Mouse (Mus musculus) hindbrain, embryonic 13.5 days (tissue): ENCODE results near the gene Usp31. TPM values are rescaled to one million over a fixed set of nuclear protein-coding genes. Genes with fewer than 3 reads are reported as not detected.

ENCODE experiments used
- ATAC-seq: fragments of 200-750 bp; cut with Nextera tagmentation; 2 replicates; pipeline ENCODE4 v1.8.0; 2017; ENCODE audit warnings: moderate TSS enrichment; ENCODE audit not compliant: low FRiP score
- H3K27ac ChIP-seq: fragments of 300-500 bp; sonication (generic); 2 replicates; pipeline ENCODE4 v1.5.1; 2015; ENCODE audit warnings: inconsistent platforms, mild to moderate bottlenecking, moderate library complexity
- H3K27me3 ChIP-seq: fragments of 300-500 bp; sonication (generic); 2 replicates; pipeline ENCODE4 v1.6.1; 2015; ENCODE audit warnings: mild to moderate bottlenecking, inconsistent platforms
- H3K36me3 ChIP-seq: fragments of 300-500 bp; sonication (generic); 2 replicates; pipeline ENCODE4 v1.6.1; 2015; ENCODE audit warnings: mild to moderate bottlenecking, inconsistent platforms
- H3K4me1 ChIP-seq: fragments of 300-500 bp; sonication (generic); replicated peaks from 2 replicates; pipeline ENCODE4 v1.6.1; 2015; ENCODE audit warnings: inconsistent platforms
- H3K4me2 ChIP-seq: fragments of 300-500 bp; sonication (generic); 2 replicates; pipeline ENCODE4 v1.6.1; 2015; ENCODE audit warnings: inconsistent platforms, mild to moderate bottlenecking, moderate library complexity
- H3K4me3 ChIP-seq: fragments of 300-500 bp; sonication (generic); 2 replicates; pipeline ENCODE4 v1.5.1; 2015; ENCODE audit warnings: mild to moderate bottlenecking, inconsistent platforms
- H3K9ac ChIP-seq: fragments of 300-500 bp; sonication (generic); 2 replicates; pipeline ENCODE4 v1.6.1; 2015; ENCODE audit warnings: mild to moderate bottlenecking, inconsistent platforms
- H3K9me3 ChIP-seq: fragments of 300-500 bp; sonication (generic); 2 replicates; pipeline ENCODE4 v1.6.1; 2016; ENCODE audit warnings: inconsistent platforms
- WGBS: fragments of 180-500 bp; shearing (Covaris S2); methylation state at CpG from one replicate; pipeline ENCODE4 v1.1.7; 2015; 5-methylcytosine and 5-hydroxymethylcytosine counted together
- polyA plus RNA-seq: library from polyadenylated mRNA; unstranded; fragments of >200 nt; fragmentation: Nextera tagmentation; extraction: Ambion mirVana; gene quantifications from 2 replicates; pipeline ENCODE4 v1.2.1, GENCODE M21; 2015

Gene Usp31
- polyA plus RNA-seq, 1 experiment from 2014 or later: 3.2 TPM

DNA sequence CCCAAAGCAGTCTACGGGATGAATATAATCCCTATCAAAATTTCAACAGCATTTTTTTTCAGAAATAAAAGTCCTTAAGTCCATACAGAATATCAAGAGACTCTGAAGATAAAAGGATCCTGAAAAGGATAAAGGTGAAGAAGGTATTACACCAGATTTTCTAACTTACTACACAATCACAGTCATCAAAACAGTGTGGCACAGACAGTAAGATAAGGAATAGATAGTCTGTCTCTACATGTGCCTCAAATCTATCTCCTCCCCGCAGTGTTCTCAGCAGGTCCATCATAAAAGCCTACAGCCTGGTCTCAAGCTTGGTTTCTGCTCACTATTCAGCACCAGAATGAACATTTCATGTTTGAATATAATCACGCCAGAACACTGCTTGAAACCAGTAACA, 6.6 kb downstream of the Usp31 start:
- Histone ChIP-seq H3K36me3 (no peaks in the 10 kb centered on the region; the same call in 1 of the 2 replicates), H3K4me3 (no peak overlapping the region), H3K27ac (no peak overlapping the region), H3K9me3 (no peaks in the 10 kb centered on the region), H3K4me1 (peaks cover 43% of the 10 kb centered on the region), H3K27me3 (no peaks in the 10 kb centered on the region), H3K4me2 (no peak overlapping the region), H3K9ac (no peak overlapping the region)
- ATAC-seq: no peak
- 92% methylated on average over 3 of the region's 3 CpGs for WGBS

DNA sequence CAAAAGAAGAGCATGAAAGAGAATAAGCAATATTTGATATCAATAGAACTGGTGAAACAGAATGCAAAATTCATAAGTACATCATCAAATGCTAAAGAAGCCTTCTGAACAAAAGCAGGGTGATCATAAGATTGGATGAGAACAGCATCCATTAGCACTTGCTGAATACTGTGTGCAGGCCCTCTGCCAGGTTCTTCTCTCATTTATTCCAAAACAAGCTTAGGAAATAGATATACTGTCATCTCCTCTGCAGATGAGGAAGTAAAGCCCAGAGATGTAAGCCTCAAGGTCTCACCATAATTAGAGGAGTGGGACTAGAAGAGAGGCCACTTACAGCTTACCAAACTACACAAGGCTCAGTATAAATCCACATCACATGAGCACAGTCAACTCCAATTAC, 7.8 kb downstream of the Usp31 start:
- Histone ChIP-seq H3K4me1 (peaks cover 30% of the 10 kb centered on the region), H3K9ac (no peak overlapping the region), H3K36me3 (no peaks in the 10 kb centered on the region; the same call in 1 of the 2 replicates), H3K4me3 (no peak overlapping the region), H3K4me2 (no peak overlapping the region), H3K27ac (no peak overlapping the region), H3K27me3 (no peaks in the 10 kb centered on the region), H3K9me3 (no peaks in the 10 kb centered on the region)
- ATAC-seq: no peak

- Histone ChIP-seq H3K27me3 (no peaks in the 10 kb centered on the region), H3K36me3 (no peaks in the 10 kb centered on the region; the same call in 1 of the 2 replicates), H3K4me2 (no peak overlapping the region), H3K9ac (no peak overlapping the region), H3K4me1 (peaks cover 15% of the 10 kb centered on the region; the same call in 1 of the 2 replicates), H3K9me3 (no peaks in the 10 kb centered on the region), H3K27ac (no peak overlapping the region), H3K4me3 (no peak overlapping the region)
- 39% methylated on average over 1 of the region's 1 CpGs for WGBS
- ATAC-seq: no peak
Observed at GRCm38 (mm10) chr7:121697574-121697973, 9.5 kb downstream of the Usp31 start.

DNA sequence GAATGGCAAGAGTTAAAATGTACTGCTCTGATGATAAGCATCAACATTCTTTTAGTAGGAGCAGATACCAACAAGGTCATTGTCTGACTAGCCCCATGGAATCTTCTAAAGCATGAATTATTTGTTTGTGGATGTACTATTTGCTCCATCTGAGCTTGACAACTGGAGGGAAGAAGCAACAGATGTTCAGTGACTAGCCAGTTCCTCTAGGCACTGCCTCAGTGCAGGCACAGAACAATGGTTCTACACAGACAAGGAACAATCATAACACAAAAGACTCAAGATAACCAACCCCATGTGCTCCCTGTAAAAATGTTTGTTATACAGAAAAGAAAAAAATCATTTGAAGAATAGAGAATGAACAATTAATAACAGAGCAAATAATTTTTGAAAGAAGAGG, 9.9 kb downstream of the Usp31 start:
- H3K4me3 ChIP-seq: no peak overlapping the region
- ATAC-seq: no peak

DNA sequence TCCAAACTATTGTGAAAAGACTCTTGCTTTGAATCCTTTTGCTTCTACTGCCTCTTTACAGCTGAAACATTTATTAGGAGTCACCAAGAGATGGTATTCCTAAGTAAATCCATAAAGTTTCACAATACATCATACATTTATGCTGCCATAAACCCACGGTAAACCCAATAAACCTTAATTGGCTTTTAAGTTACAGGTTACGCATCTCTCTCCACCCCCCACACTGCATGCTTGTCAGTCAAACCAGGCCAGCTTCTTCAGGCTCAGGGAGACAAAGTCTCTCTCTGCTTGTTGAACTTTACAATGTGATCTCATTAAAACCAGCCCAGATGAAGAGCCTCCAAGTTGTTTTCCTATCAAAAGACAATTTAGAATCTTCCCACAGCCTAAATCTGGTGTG, 15.2 kb downstream of the Usp31 start:
- no peak overlapping the region for H3K4me3 ChIP-seq
- no peaks in the 10 kb centered on the region for H3K27me3 ChIP-seq
- H3K27ac ChIP-seq: no peak overlapping the region
- H3K36me3 ChIP-seq: no peaks in the 10 kb centered on the region
- 0 out of 2 replicates have a peak, but pooled peaks cover 5% of the 10 kb centered on the region for H3K4me1 ChIP-seq
- WGBS: 73% methylated on average over 2 of the region's 2 CpGs
- no peak for ATAC-seq
- H3K4me2 ChIP-seq: no peak overlapping the region
- no peak overlapping the region for H3K9ac ChIP-seq
- no peaks in the 10 kb centered on the region for H3K9me3 ChIP-seq

More for the DNA sequence above, 9.9 kb downstream of the Usp31 start:
- no peaks in the 10 kb centered on the region; the same call in 1 of the 2 replicates for H3K36me3 ChIP-seq
- H3K9ac ChIP-seq: no peak overlapping the region
- H3K27ac ChIP-seq: no peak overlapping the region
- no peaks in the 10 kb centered on the region for H3K27me3 ChIP-seq
- H3K9me3 ChIP-seq: no peaks in the 10 kb centered on the region
- no peak overlapping the region for H3K4me2 ChIP-seq
- H3K4me1 ChIP-seq: 0 out of 2 replicates have a peak, but pooled peaks cover 13% of the 10 kb centered on the region

- ATAC-seq: no peak
- no peaks in the 10 kb centered on the region for H3K36me3 ChIP-seq
- 0 out of 2 replicates have a peak, but pooled peaks cover 5% of the 10 kb centered on the region for H3K4me1 ChIP-seq
Observed at GRCm38 (mm10) chr7:121689338-121689737, 17.7 kb downstream of the Usp31 start.

DNA sequence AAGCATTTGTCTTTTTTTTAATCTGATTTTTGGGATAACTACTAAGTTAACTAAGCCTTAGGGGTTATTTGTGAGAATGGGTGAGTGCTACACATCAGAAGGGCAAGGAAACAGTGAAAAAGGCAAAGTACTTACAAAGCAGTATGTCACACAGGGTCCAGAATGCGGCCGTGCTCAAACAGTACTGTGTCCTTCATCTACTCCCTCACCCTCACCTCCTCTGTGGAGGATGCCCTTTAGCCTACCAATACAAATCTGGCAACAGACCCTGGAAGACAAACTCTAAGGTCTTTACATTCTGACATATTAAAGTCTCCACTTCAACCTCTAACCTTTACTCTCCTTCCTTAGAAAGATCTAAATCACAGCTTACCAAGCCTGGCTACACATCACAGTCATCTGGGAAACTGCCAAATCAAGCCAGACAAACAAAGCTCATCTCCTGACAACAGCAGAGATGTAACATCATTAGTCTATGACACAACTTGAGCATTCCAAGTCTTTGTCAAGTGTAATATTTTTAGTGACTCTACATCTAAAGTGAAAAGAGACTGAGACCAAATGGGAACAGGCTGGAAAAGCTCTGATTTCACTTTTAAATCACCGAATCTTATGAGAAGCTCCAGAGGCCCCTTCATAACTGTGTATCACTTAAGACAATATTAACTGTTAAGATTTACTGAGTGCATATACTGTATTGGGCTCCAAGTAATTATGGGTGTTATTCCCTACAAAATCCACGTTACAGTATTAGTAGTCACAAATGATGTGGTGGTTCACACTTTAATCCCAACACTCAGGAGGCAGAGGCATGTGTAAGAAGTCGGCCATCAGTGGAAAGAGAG, 21.7 kb downstream of the Usp31 start:
- Histone ChIP-seq H3K9me3 (no peaks in the 10 kb centered on the region), H3K4me3 (no peak overlapping the region), H3K4me1 (no peaks in the 10 kb centered on the region), H3K4me2 (no peak overlapping the region), H3K27me3 (no peaks in the 10 kb centered on the region), H3K9ac (no peak overlapping the region), H3K27ac (no peak overlapping the region), H3K36me3 (no peaks in the 10 kb centered on the region)
- no peak for ATAC-seq
- WGBS: 95% methylated on average over 5 of the region's 5 CpGs

More at GRCm38 (mm10) chr7:121689338-121689737, 17.7 kb downstream of the Usp31 start:
- Histone ChIP-seq H3K9ac (no peak overlapping the region), H3K9me3 (no peaks in the 10 kb centered on the region), H3K4me3 (no peak overlapping the region), H3K4me2 (no peak overlapping the region), H3K27me3 (no peaks in the 10 kb centered on the region), H3K27ac (no peak overlapping the region)

- no peak overlapping the region for H3K4me2 ChIP-seq
- no peak overlapping the region for H3K9ac ChIP-seq
- H3K36me3 ChIP-seq: 0 out of 2 replicates have a peak, but pooled peaks cover 4% of the 10 kb centered on the region
- H3K9me3 ChIP-seq: no peaks in the 10 kb centered on the region
- H3K27me3 ChIP-seq: no peaks in the 10 kb centered on the region
- H3K27ac ChIP-seq: no peak overlapping the region
- peaks cover 9% of the 10 kb centered on the region for H3K4me1 ChIP-seq
- ATAC-seq: no peak
- no peak overlapping the region for H3K4me3 ChIP-seq
Observed at GRCm38 (mm10) chr7:121681191-121681590, 25.9 kb downstream of the Usp31 start.

DNA sequence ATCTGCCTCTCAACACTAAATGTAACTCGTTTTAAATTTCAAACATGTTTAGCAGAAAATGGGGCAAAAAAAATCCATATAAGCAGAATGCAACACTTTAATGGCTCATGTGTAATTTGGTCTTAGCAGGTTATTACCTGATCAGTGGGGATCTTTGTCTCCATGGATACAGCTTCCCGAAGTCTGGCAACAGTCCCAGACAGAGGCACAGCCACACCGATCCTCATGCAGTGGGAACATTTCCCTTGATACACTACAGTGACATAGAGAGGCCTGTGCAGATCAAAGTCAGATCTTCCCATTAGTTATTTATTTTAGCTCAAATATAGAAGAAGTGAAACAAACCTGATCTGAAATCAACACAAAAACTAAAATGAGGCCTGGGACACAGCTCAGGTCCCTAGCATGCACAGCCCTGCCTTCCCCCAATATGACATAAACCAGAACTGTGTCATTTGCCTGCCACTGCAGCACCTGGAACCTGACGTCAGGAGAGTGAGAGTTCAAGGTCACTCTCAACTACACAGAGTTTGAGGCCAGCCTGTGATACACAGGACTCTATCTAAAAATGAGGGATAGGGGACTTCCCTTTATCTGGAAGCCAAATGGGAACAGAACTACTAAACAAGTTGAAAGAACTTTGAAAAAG, 29.8 kb downstream of the Usp31 start:
- no peaks in the 10 kb centered on the region for H3K27me3 ChIP-seq
- no peak overlapping the region for H3K27ac ChIP-seq
- no peak overlapping the region for H3K4me2 ChIP-seq
- no peak for ATAC-seq
- no peaks in the 10 kb centered on the region for H3K9me3 ChIP-seq
- H3K9ac ChIP-seq: no peak overlapping the region
- 60% methylated on average over 4 of the region's 4 CpGs for WGBS
- H3K36me3 ChIP-seq: peaks cover 13% of the 10 kb centered on the region
- no peak overlapping the region for H3K4me3 ChIP-seq
- peaks cover 9% of the 10 kb centered on the region for H3K4me1 ChIP-seq

DNA sequence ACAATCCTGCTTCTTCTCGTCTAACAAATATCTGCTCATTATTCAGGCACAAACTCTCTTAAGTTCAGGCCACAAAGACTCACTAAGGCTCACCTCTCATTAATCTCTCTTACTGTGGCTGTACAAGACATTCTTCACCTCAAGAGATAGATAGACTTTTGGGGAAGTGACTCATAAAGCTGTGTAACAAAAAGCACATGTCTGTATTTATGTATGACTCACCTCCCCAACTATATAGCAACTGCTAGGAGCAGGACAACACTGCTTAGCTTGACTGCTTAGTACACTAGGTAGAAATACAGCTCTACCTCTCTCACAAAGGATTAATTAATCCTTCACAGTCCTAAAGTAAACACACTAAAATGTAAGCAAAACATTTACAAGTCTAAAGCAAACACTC, 46.3 kb downstream of the Usp31 start:
- WGBS: 81% methylated on average over 1 of the region's 1 CpGs
- no peak for ATAC-seq
- H3K36me3 ChIP-seq: peaks cover 75% of the 10 kb centered on the region
- H3K27ac ChIP-seq: no peak overlapping the region
- no peaks in the 10 kb centered on the region for H3K27me3 ChIP-seq
- H3K9ac ChIP-seq: no peak overlapping the region
- H3K4me2 ChIP-seq: no peak overlapping the region
- no peaks in the 10 kb centered on the region for H3K4me1 ChIP-seq
- no peak overlapping the region for H3K4me3 ChIP-seq
- H3K9me3 ChIP-seq: no peaks in the 10 kb centered on the region

DNA sequence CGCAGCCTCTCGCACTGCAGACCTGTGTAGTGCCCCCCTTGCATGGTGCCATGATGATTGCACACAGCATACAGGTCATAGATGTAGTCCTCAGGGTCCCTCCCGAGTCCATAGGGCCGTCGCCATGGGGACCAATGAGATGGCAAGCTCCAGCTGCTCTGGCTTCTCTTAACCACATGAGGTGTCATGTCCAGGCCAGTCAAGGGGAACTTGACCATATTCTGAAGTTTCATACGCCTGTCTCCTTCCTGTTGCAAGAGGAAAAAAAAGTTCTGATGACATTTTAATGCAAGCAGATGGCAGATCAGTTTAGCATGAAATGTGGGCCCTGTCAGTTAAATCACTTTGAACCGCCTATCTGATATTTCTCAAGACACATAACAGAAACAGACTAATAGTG, 48.2 kb downstream of the Usp31 start:
- H3K9ac ChIP-seq: no peak overlapping the region
- no peaks in the 10 kb centered on the region for H3K4me1 ChIP-seq
- H3K4me3 ChIP-seq: no peak overlapping the region
- 87% methylated on average over 7 of the region's 7 CpGs for WGBS
- no peaks in the 10 kb centered on the region for H3K27me3 ChIP-seq
- H3K9me3 ChIP-seq: no peaks in the 10 kb centered on the region
- no peak overlapping the region for H3K27ac ChIP-seq
- peaks cover 76% of the 10 kb centered on the region for H3K36me3 ChIP-seq
- H3K4me2 ChIP-seq: no peak overlapping the region
- ATAC-seq: no peak

- H3K4me2 ChIP-seq: no peak overlapping the region
- H3K27me3 ChIP-seq: no peaks in the 10 kb centered on the region
- 93% methylated on average over 2 of the region's 2 CpGs for WGBS
- H3K9ac ChIP-seq: no peak overlapping the region
- H3K27ac ChIP-seq: no peak overlapping the region
- H3K4me3 ChIP-seq: no peak overlapping the region
- no peak for ATAC-seq
- H3K4me1 ChIP-seq: no peaks in the 10 kb centered on the region
- peaks cover 66% of the 10 kb centered on the region for H3K36me3 ChIP-seq
- H3K9me3 ChIP-seq: no peaks in the 10 kb centered on the region
Observed at GRCm38 (mm10) chr7:121654675-121655074, 52.4 kb downstream of the Usp31 start.

DNA sequence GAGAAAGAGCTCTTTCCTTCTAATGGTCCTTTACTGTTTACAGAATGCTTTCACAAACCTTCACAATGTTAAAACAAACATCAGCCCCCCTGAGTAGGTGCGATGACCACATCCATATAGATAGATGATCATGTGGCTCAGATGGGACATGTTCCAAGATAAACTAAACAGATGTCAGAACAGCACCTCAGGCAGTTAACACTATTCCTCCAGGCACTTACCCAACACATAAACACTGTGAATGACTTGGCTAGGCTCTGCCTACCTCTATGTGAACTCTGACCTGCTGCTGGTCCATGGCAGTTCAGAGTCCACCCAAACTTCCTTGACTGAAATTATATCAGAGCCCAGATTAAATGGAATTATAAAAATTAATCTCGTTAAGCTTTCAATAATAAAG, 54.4 kb downstream of the Usp31 start:
- Histone ChIP-seq H3K9ac (no peak overlapping the region), H3K4me2 (no peak overlapping the region), H3K36me3 (peaks cover 70% of the 10 kb centered on the region), H3K27ac (no peak overlapping the region), H3K4me3 (no peak overlapping the region), H3K27me3 (no peaks in the 10 kb centered on the region), H3K9me3 (no peaks in the 10 kb centered on the region), H3K4me1 (no peaks in the 10 kb centered on the region)
- 92% methylated on average over 2 of the region's 2 CpGs for WGBS
- ATAC-seq: no peak
